Mouse (Mus musculus) left cerebral cortex, adult 6 months (tissue): Measurements from ENCODE around the gene Clvs2. TPM values are rescaled to one million over a fixed set of nuclear protein-coding genes. Genes with fewer than 3 reads are reported as not detected.

Experiments
- long read RNA-seq, 2 experiments: library from polyadenylated mRNA; unstranded; transcript quantifications; one replicate each; pipeline ENCODE4 v2.0.0; 2019 to 2020
- polyA plus RNA-seq: library from polyadenylated mRNA; unstranded; fragments of <200 nt; fragmentation: Nextera tagmentation; gene quantifications from 2 replicates; pipeline ENCODE4 v1.2.3, GENCODE M21; 2021

Clvs2 gene
- 25.3 and 30.4 TPM in 2 replicates for polyA plus RNA-seq
- long read RNA-seq, experiment 1, transcript Clvs2-202 (5 exons, 1,027 nt), result minor isoform, 14 of 163 reads
- long read RNA-seq, experiment 1, transcript Clvs2-201 (6 exons, 2,717 nt), result major isoform, 107 of 163 reads
- long read RNA-seq, experiment 1, partial matches to known transcripts, result 35 of 163 reads
- long read RNA-seq, experiment 1, other reads (novel, unspliced or antisense), result 6 of 163 reads
- long read RNA-seq, experiment 2, transcript Clvs2-201 (6 exons, 2,717 nt), result major isoform, 25 of 45 reads
- long read RNA-seq, experiment 2, partial matches to known transcripts, result 10 of 45 reads
- long read RNA-seq, experiment 2, other reads (novel, unspliced or antisense), result 8 of 45 reads

GRCm38 (mm10) chr10:33624131-33624879 lies at the start of gene Clvs2:
Clvs2 (minus strand) TSS chr10:33624769.

Other genes starting within 250 kb of the Clvs2 start
- not detected in 2 replicates for gene Sult3a2, start 161.9 kb upstream of the Clvs2 start, polyA plus RNA-seq
- gene Sult3a1, start 233.0 kb upstream of the Clvs2 start, polyA plus RNA-seq, result not detected in 2 replicates